Mouse (Mus musculus): ENCODE data around the gene Gm20937. TPM values are rescaled to one million over a fixed set of nuclear protein-coding genes. Genes with fewer than 3 reads are reported as not detected.
"Not testable (repeated sequence)": the region's sequence is repeated elsewhere in the genome, so short reads cannot be mapped to it uniquely, and the experiment has no call there.

Gm20937 gene
- polyA plus RNA-seq (2017; shearing (Covaris generic)) = not detected

DNA sequence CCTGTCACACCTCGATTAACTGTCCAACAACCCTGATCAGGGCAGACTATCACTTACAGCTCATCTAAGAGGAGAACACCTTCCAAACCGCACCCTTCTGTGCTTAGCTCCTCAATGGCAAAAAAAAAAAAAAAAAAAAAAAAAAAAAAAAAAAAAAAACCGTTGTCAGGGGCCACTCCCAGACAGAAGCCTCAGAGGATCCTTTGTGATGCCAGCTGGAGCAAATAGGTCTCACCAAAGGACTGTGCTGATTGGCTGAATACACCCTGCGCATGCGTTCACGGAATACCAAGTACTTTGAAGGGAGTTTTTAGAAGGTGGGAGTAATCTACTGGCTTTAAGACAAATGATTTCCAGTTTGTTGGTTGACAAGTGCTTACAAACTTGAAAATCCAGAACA is at the start of gene Gm20937:
Gene Gm20937, minus strand, starts transcription at position 101 of the 400 bp plus-strand sequence.
- ATAC-seq = not testable (repeated sequence)

Other genes with a start within 250 kb of the Gm20937 start
- gene Gm20816, start 243.1 kb upstream of the Gm20937 start, polyA plus RNA-seq (2017; shearing (Covaris generic)) = not detected